Mouse (Mus musculus): ENCODE data around the gene Ngb. TPM values are rescaled to one million over a fixed set of nuclear protein-coding genes. Genes with fewer than 3 reads are reported as not detected.
A peak's percentile ranks its signal among the peaks of the same experiment; 100 is the strongest.

The Ngb gene
- polyA plus RNA-seq, 1 experiment from 2014 or later, result 0.60 TPM

DNA sequence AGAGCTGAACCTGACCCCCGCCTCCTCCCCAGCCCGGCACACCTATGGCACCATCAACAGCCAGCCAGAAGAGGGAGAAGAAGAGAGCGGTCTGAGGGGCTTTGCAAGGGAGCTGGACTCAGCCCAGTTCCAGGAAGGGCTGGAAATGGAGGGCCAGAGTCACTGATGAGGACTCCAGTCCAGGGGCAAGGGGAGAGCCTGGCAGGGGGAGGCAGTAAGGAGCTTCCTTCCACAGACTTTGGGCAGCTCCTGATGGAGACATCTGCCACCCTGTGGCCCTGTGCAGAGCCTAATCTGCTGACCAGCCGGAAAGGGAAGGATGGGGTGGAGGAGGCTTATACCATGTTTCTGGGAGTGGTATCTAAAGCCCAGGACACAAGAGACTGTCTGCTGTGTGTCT lies 13.1 kb downstream of the Ngb start:
- Histone ChIP-seq H3K36me3 (no peaks in the 10 kb centered on the region), H3K27ac (no peak overlapping the region), H3K4me3 (no peak overlapping the region), H3K9me3 (no peaks in the 10 kb centered on the region), H3K4me2 (replicated peaks) (no peak overlapping the region), H3K4me1 (no peaks in the 10 kb centered on the region), H3K9ac (no peak overlapping the region), H3K27me3 (replicated peaks) (no peaks in the 10 kb centered on the region)
- no peak for ATAC-seq (ENCODE audit: low FRiP score, low read depth)
- 76% methylated on average over 4 of the region's 4 CpGs for WGBS

DNA sequence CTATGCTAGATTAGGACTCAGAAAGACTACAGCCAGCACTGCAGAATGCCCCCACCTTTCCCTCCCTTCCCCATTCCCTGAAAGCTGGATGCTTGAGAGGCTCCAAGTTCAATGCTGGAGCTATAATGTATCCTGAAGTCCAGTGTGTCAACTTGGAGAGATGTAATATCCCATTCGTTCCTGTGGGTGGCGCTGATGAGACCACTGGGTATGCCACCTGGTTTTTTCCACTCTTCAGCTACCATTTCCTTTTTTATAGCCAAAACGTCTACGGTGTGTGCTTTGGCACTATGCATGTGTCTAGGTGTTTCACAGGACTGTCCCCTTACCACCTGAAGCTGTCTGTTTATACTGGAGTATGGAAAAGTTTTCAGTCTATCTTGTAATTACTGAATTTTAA lies 14.0 kb downstream of the Ngb start:
- WGBS, result 43% methylated on average over 4 of the region's 4 CpGs
- H3K9ac ChIP-seq, result no peak overlapping the region
- no peaks in the 10 kb centered on the region for H3K36me3 ChIP-seq
- H3K27me3 ChIP-seq (replicated peaks), result no peaks in the 10 kb centered on the region
- no peaks in the 10 kb centered on the region for H3K9me3 ChIP-seq
- ATAC-seq (ENCODE audit: low FRiP score, low read depth), result no peak
- H3K27ac ChIP-seq, result no peak overlapping the region
- no peak overlapping the region for H3K4me2 ChIP-seq (replicated peaks)
- no peaks in the 10 kb centered on the region for H3K4me1 ChIP-seq
- no peak overlapping the region for H3K4me3 ChIP-seq

DNA sequence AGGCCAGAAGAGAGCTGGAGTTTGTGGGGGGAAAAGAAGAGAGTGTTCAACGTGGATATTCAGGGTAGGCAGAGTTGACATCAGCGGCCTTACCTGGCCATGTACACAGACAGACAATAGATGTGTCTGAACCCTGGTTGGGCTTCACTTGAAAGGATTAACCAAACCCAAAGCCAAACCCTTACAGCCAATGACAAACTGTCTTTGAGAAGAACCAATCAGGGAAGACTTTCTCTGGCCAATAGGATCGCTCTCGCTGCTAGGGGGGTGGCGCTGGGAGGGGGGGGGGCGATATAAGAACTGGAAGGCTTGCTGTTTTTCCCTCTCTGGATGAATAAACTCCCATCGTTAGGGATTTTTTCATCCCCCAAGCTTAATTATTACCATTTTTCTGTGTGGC lies 15.1 kb downstream of the Ngb start:
- Histone ChIP-seq H3K4me2 (replicated peaks) (no peak overlapping the region), H3K27me3 (replicated peaks) (no peaks in the 10 kb centered on the region; the same call in 1 of the 2 replicates), H3K4me1 (no peaks in the 10 kb centered on the region), H3K4me3 (no peak overlapping the region), H3K9ac (no peak overlapping the region), H3K36me3 (no peaks in the 10 kb centered on the region), H3K27ac (no peak overlapping the region), H3K9me3 (no peaks in the 10 kb centered on the region)
- no peak for ATAC-seq (ENCODE audit: low FRiP score, low read depth)
- WGBS, result 65% methylated on average over 7 of the region's 7 CpGs

DNA sequence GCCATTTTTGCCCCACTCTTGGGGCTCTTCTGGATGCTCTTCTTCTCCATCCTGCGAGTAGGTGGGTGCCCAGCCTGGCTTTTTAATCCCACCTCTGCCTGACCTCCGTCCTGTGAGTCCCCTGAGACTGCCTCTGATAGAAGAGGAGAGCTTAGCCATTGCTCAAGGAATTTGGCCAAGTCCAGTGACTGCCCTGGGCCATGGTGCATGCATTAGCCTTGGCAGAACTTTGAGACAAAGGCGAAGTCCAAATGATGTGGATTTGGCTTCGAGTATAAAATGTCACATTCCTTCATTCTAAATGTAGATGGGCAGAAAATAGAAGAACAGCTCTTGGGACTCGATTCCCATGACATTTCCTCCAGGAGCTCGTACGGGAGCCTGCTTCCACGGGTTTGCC lies 19.5 kb downstream of the Ngb start:
- H3K4me1 ChIP-seq, result no peaks in the 10 kb centered on the region
- WGBS, result 86% methylated on average over 8 of the region's 8 CpGs
- H3K9me3 ChIP-seq, result no peaks in the 10 kb centered on the region
- H3K27me3 ChIP-seq (replicated peaks), result no peaks in the 10 kb centered on the region; the same call in 1 of the 2 replicates
- H3K27ac ChIP-seq, result no peak overlapping the region
- H3K4me2 ChIP-seq (replicated peaks), result no peak overlapping the region
- ATAC-seq (ENCODE audit: low FRiP score, low read depth), result no peak
- no peak overlapping the region for H3K9ac ChIP-seq
- H3K4me3 ChIP-seq, result no peak overlapping the region
- no peaks in the 10 kb centered on the region for H3K36me3 ChIP-seq

GRCm38 (mm10) chr12:87076610-87077009 lies 25.7 kb downstream of the Ngb start:
- H3K4me2 ChIP-seq (replicated peaks), result no peak overlapping the region
- no peaks in the 10 kb centered on the region for H3K9me3 ChIP-seq
- 94% methylated on average over 2 of the region's 2 CpGs for WGBS
- no peaks in the 10 kb centered on the region for H3K4me1 ChIP-seq
- H3K9ac ChIP-seq, result no peak overlapping the region
- no peaks in the 10 kb centered on the region for H3K27me3 ChIP-seq (replicated peaks)
- H3K27ac ChIP-seq, result no peak overlapping the region
- no peak overlapping the region for H3K4me3 ChIP-seq
- H3K36me3 ChIP-seq, result no peaks in the 10 kb centered on the region
- no peak for ATAC-seq (ENCODE audit: low FRiP score, low read depth)

- H3K4me2 ChIP-seq (replicated peaks), result no peak overlapping the region
- no peaks in the 10 kb centered on the region for H3K36me3 ChIP-seq
- H3K27ac ChIP-seq, result no peak overlapping the region
- ATAC-seq (ENCODE audit: low FRiP score, low read depth), result no peak
- no peaks in the 10 kb centered on the region for H3K9me3 ChIP-seq
- no peaks in the 10 kb centered on the region for H3K4me1 ChIP-seq
- H3K9ac ChIP-seq, result no peak overlapping the region
- H3K27me3 ChIP-seq (replicated peaks), result no peaks in the 10 kb centered on the region
- WGBS, result 73% methylated on average over 5 of the region's 5 CpGs
- H3K4me3 ChIP-seq, result no peak overlapping the region
Measured at GRCm38 (mm10) chr12:87070520-87070919, 31.8 kb downstream of the Ngb start.

DNA sequence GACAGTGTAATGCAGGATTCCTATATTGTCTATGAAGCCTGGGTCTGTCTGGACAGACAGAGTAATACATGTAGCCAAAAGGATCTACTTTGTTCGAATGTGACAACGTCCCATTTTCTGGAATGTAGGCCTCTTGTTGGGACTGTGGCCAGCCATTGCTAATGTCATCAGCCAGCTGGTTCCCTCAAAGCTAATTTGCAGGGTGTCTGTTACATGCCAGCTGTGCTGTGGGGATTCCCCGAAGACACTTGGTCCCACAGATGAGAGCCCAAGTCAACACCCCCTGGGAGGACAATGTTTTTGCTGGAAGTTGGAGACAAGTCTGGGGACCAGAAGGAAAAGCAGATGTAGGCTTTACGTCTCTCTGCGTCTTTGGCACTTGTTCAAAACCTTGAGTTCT lies 35.9 kb downstream of the Ngb start:
- WGBS, result 86% methylated on average over 5 of the region's 5 CpGs

DNA sequence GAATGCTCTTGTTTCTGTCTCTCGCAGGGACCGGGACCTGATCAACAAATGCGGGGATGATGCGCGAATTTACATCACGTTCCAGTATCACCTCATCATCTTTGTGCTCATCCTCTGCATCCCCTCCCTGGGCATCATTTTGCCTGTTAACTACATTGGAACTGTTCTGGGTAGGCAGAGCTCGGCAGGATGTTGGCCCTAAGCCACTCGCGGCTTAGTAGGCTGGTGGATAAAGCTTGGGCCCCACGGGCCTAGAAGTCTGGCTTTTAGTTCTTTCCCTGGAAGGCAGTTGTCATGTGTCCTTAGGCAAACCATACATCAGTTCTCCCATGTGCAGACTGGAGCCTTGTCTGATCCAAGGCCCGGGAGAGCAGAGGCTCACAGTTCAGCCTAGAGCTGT lies 36.9 kb downstream of the Ngb start:
- 89% methylated on average over 11 of the region's 11 CpGs for WGBS

More for the DNA sequence above, 35.9 kb downstream of the Ngb start:
- Histone ChIP-seq H3K9ac (no peak overlapping the region), H3K27me3 (replicated peaks) (no peaks in the 10 kb centered on the region), H3K36me3 (no peaks in the 10 kb centered on the region), H3K27ac (no peak overlapping the region), H3K4me3 (no peak overlapping the region), H3K4me1 (no peaks in the 10 kb centered on the region), H3K9me3 (no peaks in the 10 kb centered on the region), H3K4me2 (replicated peaks) (no peak overlapping the region)
- ATAC-seq (ENCODE audit: low FRiP score, low read depth), result no peak

GRCm38 (mm10) chr12:87057066-87057465 lies 45.3 kb downstream of the Ngb start:
- 71% methylated on average over 17 of the region's 17 CpGs for WGBS
- Histone ChIP-seq H3K9ac (no peak overlapping the region), H3K9me3 (no peaks in the 10 kb centered on the region), H3K4me3 (no peak overlapping the region), H3K27ac (no peak overlapping the region), H3K36me3 (no peaks in the 10 kb centered on the region), H3K27me3 (replicated peaks) (peaks cover 14% of the 10 kb centered on the region; the same call in 1 of the 2 replicates), H3K4me1 (no peaks in the 10 kb centered on the region), H3K4me2 (replicated peaks) (no peak overlapping the region)
- ATAC-seq (ENCODE audit: low FRiP score, low read depth), result no peak

More for the DNA sequence above, 36.9 kb downstream of the Ngb start:
- ATAC-seq (ENCODE audit: low FRiP score, low read depth), result no peak
- Histone ChIP-seq H3K9ac (no peak overlapping the region), H3K27me3 (replicated peaks) (no peaks in the 10 kb centered on the region), H3K36me3 (no peaks in the 10 kb centered on the region), H3K9me3 (no peaks in the 10 kb centered on the region), H3K4me2 (replicated peaks) (no peak overlapping the region), H3K4me3 (no peak overlapping the region), H3K4me1 (no peaks in the 10 kb centered on the region), H3K27ac (no peak overlapping the region)

- Histone ChIP-seq H3K4me2 (replicated peaks) (no peak overlapping the region), H3K9me3 (no peaks in the 10 kb centered on the region), H3K27ac (no peak overlapping the region), H3K36me3 (no peaks in the 10 kb centered on the region), H3K4me1 (no peaks in the 10 kb centered on the region), H3K4me3 (no peak overlapping the region), H3K27me3 (replicated peaks) (peaks cover 14% of the 10 kb centered on the region; the same call in 1 of the 2 replicates), H3K9ac (no peak overlapping the region)
- WGBS, result 80% methylated on average over 7 of the region's 7 CpGs
- ATAC-seq (ENCODE audit: low FRiP score, low read depth), result no peak
Measured at GRCm38 (mm10) chr12:87054873-87055272, 47.5 kb downstream of the Ngb start.

DNA sequence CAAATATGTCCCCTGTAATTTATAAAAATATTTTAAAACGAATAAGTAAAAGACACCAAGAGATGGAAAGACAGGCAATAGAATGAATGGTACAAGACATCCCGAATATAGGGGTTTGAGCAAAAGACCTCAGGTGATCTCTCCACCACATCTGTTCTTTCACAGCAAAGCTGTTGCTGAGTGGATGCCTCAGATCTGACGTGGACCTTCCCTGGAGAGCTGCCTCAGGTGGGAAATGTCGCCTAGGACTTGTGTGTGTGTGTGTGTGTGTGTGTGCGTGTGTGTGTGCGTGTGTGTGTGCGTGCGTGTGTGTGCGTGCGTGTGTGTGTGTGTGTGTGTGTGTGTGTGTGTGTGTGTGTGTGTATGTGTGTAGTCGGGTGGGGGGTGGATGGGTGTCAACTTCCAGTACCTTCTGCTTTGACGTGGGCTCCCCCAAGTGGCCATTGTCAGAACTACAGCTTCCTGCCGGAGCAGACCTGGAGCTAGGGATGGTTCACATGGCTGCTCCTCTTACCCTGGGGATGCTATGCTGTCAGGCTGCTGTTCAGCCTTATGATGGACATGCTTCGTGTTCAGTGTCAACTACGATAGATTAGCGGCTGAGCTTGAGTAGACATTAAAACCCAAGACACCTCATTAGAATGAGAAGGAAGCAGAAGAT lies 49.5 kb downstream of the Ngb start:
- no peaks in the 10 kb centered on the region for H3K9me3 ChIP-seq
- H3K4me3 ChIP-seq, result no peak overlapping the region
- ATAC-seq (ENCODE audit: low FRiP score, low read depth), result peak; percentile 66; the same call in 1 of the 2 replicates
- 38% methylated on average over 12 of the region's 16 CpGs for WGBS
- no peaks in the 10 kb centered on the region for H3K36me3 ChIP-seq
- no peaks in the 10 kb centered on the region for H3K4me1 ChIP-seq
- H3K4me2 ChIP-seq (replicated peaks), result peak overlapping the region; percentile 27; the same call in 1 of the 2 replicates
- peaks cover 14% of the 10 kb centered on the region; the same call in 1 of the 2 replicates for H3K27me3 ChIP-seq (replicated peaks)
- no peak overlapping the region for H3K27ac ChIP-seq
- H3K9ac ChIP-seq, result no peak overlapping the region

- no peak overlapping the region for H3K4me3 ChIP-seq
- H3K9me3 ChIP-seq, result no peaks in the 10 kb centered on the region
- no peaks in the 10 kb centered on the region for H3K27me3 ChIP-seq (replicated peaks)
- H3K36me3 ChIP-seq, result no peaks in the 10 kb centered on the region
- no peak overlapping the region for H3K4me2 ChIP-seq (replicated peaks)
- H3K27ac ChIP-seq, result no peak overlapping the region
- no peak for ATAC-seq (ENCODE audit: low FRiP score, low read depth)
- no peak overlapping the region for H3K9ac ChIP-seq
- H3K4me1 ChIP-seq, result peaks cover 10% of the 10 kb centered on the region
- WGBS, result 66% methylated on average over 3 of the region's 3 CpGs
Measured at GRCm38 (mm10) chr12:87047536-87047935, 54.8 kb downstream of the Ngb start.

Data from neural tube, embryonic 12.5 days (tissue).